Mouse (Mus musculus): ENCODE data around the gene Kifc3. TPM values are rescaled to one million over a fixed set of nuclear protein-coding genes. Genes with fewer than 3 reads are reported as not detected.

Kifc3 gene
- polyA plus RNA-seq, 1 experiment = 31.1 TPM

- peak; percentile 54 for DNase-seq (ENCODE audit: low read depth)
- TF ChIP-seq POLR2A (IDR thresholded peaks at IDR 0.05; ENCODE audit: borderline replicate concordance, extremely low read depth, insufficient read depth, insufficient read length, poor library complexity, severe bottlenecking) = no peak
- TF ChIP-seq CTCF (IDR thresholded peaks at IDR 0.05; ENCODE audit: borderline replicate concordance, extremely low read depth, insufficient read depth, insufficient read length) = no peak
These were observed 61.0 kb downstream of the Kifc3 start for GRCm38 (mm10) chr8:95141469-95142074.

GRCm38 (mm10) chr8:95141026-95141425 is 61.6 kb downstream of the Kifc3 start:
- no peak for TF ChIP-seq CTCF (IDR thresholded peaks at IDR 0.05; ENCODE audit: borderline replicate concordance, extremely low read depth, insufficient read depth, insufficient read length)
- TF ChIP-seq POLR2A (IDR thresholded peaks at IDR 0.05; ENCODE audit: borderline replicate concordance, extremely low read depth, insufficient read depth, insufficient read length, poor library complexity, severe bottlenecking) = no peak
- no peak for DNase-seq (ENCODE audit: low read depth)

GRCm38 (mm10) chr8:95140555-95140954 is 62.1 kb downstream of the Kifc3 start:
- TF ChIP-seq POLR2A (IDR thresholded peaks at IDR 0.05; ENCODE audit: borderline replicate concordance, extremely low read depth, insufficient read depth, insufficient read length, poor library complexity, severe bottlenecking) (no peak), CTCF (IDR thresholded peaks at IDR 0.05; ENCODE audit: borderline replicate concordance, extremely low read depth, insufficient read depth, insufficient read length) (no peak)
- DNase-seq (ENCODE audit: low read depth) = no peak

- DNase-seq (ENCODE audit: low read depth) = no peak
- no peak for TF ChIP-seq POLR2A (IDR thresholded peaks at IDR 0.05; ENCODE audit: borderline replicate concordance, extremely low read depth, insufficient read depth, insufficient read length, poor library complexity, severe bottlenecking)
- no peak for TF ChIP-seq CTCF (IDR thresholded peaks at IDR 0.05; ENCODE audit: borderline replicate concordance, extremely low read depth, insufficient read depth, insufficient read length)
These were observed 63.6 kb downstream of the Kifc3 start for GRCm38 (mm10) chr8:95139051-95139365.

GRCm38 (mm10) chr8:95138341-95139050 is 64.1 kb downstream of the Kifc3 start:
- DNase-seq (ENCODE audit: low read depth) = peak; percentile 95
- TF ChIP-seq POLR2A (IDR thresholded peaks at IDR 0.05; ENCODE audit: borderline replicate concordance, extremely low read depth, insufficient read depth, insufficient read length, poor library complexity, severe bottlenecking) = no peak
- TF ChIP-seq CTCF (IDR thresholded peaks at IDR 0.05; ENCODE audit: borderline replicate concordance, extremely low read depth, insufficient read depth, insufficient read length) = no peak

GRCm38 (mm10) chr8:95137641-95138098 is 64.9 kb downstream of the Kifc3 start:
- peak; percentile 32 for DNase-seq (ENCODE audit: low read depth)
- TF ChIP-seq CTCF (IDR thresholded peaks at IDR 0.05; ENCODE audit: borderline replicate concordance, extremely low read depth, insufficient read depth, insufficient read length) = no peak
- no peak for TF ChIP-seq POLR2A (IDR thresholded peaks at IDR 0.05; ENCODE audit: borderline replicate concordance, extremely low read depth, insufficient read depth, insufficient read length, poor library complexity, severe bottlenecking)

GRCm38 (mm10) chr8:95137201-95137600 is 65.4 kb downstream of the Kifc3 start:
- TF ChIP-seq CTCF (IDR thresholded peaks at IDR 0.05; ENCODE audit: borderline replicate concordance, extremely low read depth, insufficient read depth, insufficient read length) (no peak), POLR2A (IDR thresholded peaks at IDR 0.05; ENCODE audit: borderline replicate concordance, extremely low read depth, insufficient read depth, insufficient read length, poor library complexity, severe bottlenecking) (no peak)
- no peak for DNase-seq (ENCODE audit: low read depth)

GRCm38 (mm10) chr8:95136218-95136617 is 66.4 kb downstream of the Kifc3 start:
- TF ChIP-seq POLR2A (IDR thresholded peaks at IDR 0.05; ENCODE audit: borderline replicate concordance, extremely low read depth, insufficient read depth, insufficient read length, poor library complexity, severe bottlenecking) (no peak), CTCF (IDR thresholded peaks at IDR 0.05; ENCODE audit: borderline replicate concordance, extremely low read depth, insufficient read depth, insufficient read length) (no peak)
- no peak for DNase-seq (ENCODE audit: low read depth)

GRCm38 (mm10) chr8:95135242-95135641 is 67.4 kb downstream of the Kifc3 start:
- peak; percentile 63 for DNase-seq (ENCODE audit: low read depth)
- TF ChIP-seq POLR2A (IDR thresholded peaks at IDR 0.05; ENCODE audit: borderline replicate concordance, extremely low read depth, insufficient read depth, insufficient read length, poor library complexity, severe bottlenecking) = no peak
- TF ChIP-seq CTCF (IDR thresholded peaks at IDR 0.05; ENCODE audit: borderline replicate concordance, extremely low read depth, insufficient read depth, insufficient read length) = peak; percentile 40; the same call in 1 of the 2 replicates

GRCm38 (mm10) chr8:95134186-95134585 is 68.4 kb downstream of the Kifc3 start:
- no peak for DNase-seq (ENCODE audit: low read depth)
- TF ChIP-seq POLR2A (IDR thresholded peaks at IDR 0.05; ENCODE audit: borderline replicate concordance, extremely low read depth, insufficient read depth, insufficient read length, poor library complexity, severe bottlenecking) (no peak), CTCF (IDR thresholded peaks at IDR 0.05; ENCODE audit: borderline replicate concordance, extremely low read depth, insufficient read depth, insufficient read length) (no peak)

- no peak for TF ChIP-seq CTCF (IDR thresholded peaks at IDR 0.05; ENCODE audit: borderline replicate concordance, extremely low read depth, insufficient read depth, insufficient read length)
- no peak for TF ChIP-seq POLR2A (IDR thresholded peaks at IDR 0.05; ENCODE audit: borderline replicate concordance, extremely low read depth, insufficient read depth, insufficient read length, poor library complexity, severe bottlenecking)
- no peak for DNase-seq (ENCODE audit: low read depth)
These were observed 70.6 kb downstream of the Kifc3 start for GRCm38 (mm10) chr8:95131983-95132382.
